29 mouse cellular contexts compared by ENCODE assay signal in the genomic region with DNA sequence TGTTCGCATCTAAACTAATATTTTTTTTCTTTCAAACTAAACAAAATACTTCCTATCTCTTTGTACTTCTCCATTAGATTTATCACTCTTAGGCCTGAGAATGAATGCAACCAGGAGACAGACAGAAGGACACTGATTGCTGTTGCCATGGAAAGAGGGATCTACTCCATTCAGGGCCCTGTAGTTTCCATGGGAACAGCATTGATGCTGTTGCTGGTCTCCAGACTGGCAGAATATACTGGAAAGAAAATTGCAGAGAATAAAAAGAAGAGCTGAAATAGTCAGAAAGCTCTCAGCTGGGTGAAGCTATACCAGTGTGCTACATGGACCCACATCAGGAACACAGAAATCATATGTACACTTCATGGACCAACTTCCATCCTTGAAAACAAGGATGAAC.
A peak's percentile ranks its signal among the peaks of the same experiment; 100 is the strongest.
DNase-seq lines count a peak whose midpoint lies in the region; ATAC-seq lines count a peak whose summit lies in the region.
"Had no signal": no experiment of that assay in that cellular context is flagged by ENCODE, and none has a peak within 500 bp of the region (broad histone marks: within the 10 kb centered on the region; RNA-seq: fewer than 3 reads in every experiment).

No protein-coding gene starts in this region.

- no peaks in the 10 kb centered on the region for H3K4me1 ChIP-seq in forebrain, embryonic 16.5 days (replicated peaks; ENCODE audit: control insufficient read depth, insufficient read depth, low read length)
- peaks cover 8% of the 10 kb centered on the region for H3K4me1 ChIP-seq in forebrain, embryonic 10.5 days
- H3K4me1 ChIP-seq: embryonic facial prominence, embryonic 12.5 days; embryonic facial prominence, embryonic 15.5 days; hindbrain, embryonic 13.5 days; intestine, embryonic 15.5 days had no signal

- no peak for DNase-seq in forebrain, embryonic 10.5 days (ENCODE audit: extremely low spot score, low spot score)
- peak; percentile 5 for DNase-seq in heart, adult 11 months
- no peak for DNase-seq in heart, postnatal 25 days (ENCODE audit: low spot score)
- peak; percentile 48 for DNase-seq in layer of hippocampus, adult 9-11 months
- no peak for DNase-seq in layer of hippocampus, postnatal 10 days (ENCODE audit: low spot score in 2 of 2)
- DNase-seq in right cerebral cortex, postnatal 10 days (ENCODE audit: low spot score in 2 of 2): peak; percentile 34 to 75
- no peak for DNase-seq in right cerebral cortex, postnatal 14 days
- DNase-seq: adrenal gland, postnatal 10 days; adrenal gland, postnatal 36 days; B cell, adult 2 months; cerebellum, adult 11 months; cerebellum, adult 2 months; cerebellum, adult 9-11 months; cerebellum, postnatal 25 days; gastrocnemius, postnatal 10 days; gastrocnemius, postnatal 36 days; heart, postnatal 36 days had no signal

- no peaks in the 10 kb centered on the region for H3K27me3 ChIP-seq in forebrain, embryonic 16.5 days (replicated peaks; ENCODE audit: control insufficient read depth, insufficient read depth, low read length)
- H3K27me3 ChIP-seq in forebrain, embryonic 10.5 days (ENCODE audit: poor library complexity, severe bottlenecking): no peaks in the 10 kb centered on the region
- H3K27me3 ChIP-seq: CH12.LX; embryonic facial prominence, embryonic 12.5 days; embryonic facial prominence, embryonic 15.5 days; hindbrain, embryonic 13.5 days; intestine, embryonic 15.5 days; Patski had no signal

- H3K4me3 ChIP-seq in forebrain, embryonic 16.5 days (replicated peaks; ENCODE audit: low read length): no peak overlapping the region
- no peak overlapping the region for H3K4me3 ChIP-seq in forebrain, embryonic 10.5 days
- H3K4me3 ChIP-seq: embryonic facial prominence, embryonic 12.5 days; embryonic facial prominence, embryonic 15.5 days; hindbrain, embryonic 10.5 days; hindbrain, embryonic 13.5 days; intestine, embryonic 15.5 days had no signal

- intact Hi-C loops in heart, postnatal 25 days (cut with DNase I): no loop called here

- H3K4me2 ChIP-seq in forebrain, embryonic 16.5 days (ENCODE audit: low read length): no peak overlapping the region
- H3K4me2 ChIP-seq: embryonic facial prominence, embryonic 12.5 days; embryonic facial prominence, embryonic 15.5 days; heart, embryonic 11.5 days; hindbrain, embryonic 13.5 days; intestine, embryonic 15.5 days had no signal

- H3K36me3 ChIP-seq in forebrain, embryonic 16.5 days (ENCODE audit: control insufficient read depth, insufficient read depth): no peaks in the 10 kb centered on the region
- H3K36me3 ChIP-seq in forebrain, embryonic 10.5 days (replicated peaks): no peaks in the 10 kb centered on the region
- H3K36me3 ChIP-seq: embryonic facial prominence, embryonic 12.5 days; embryonic facial prominence, embryonic 15.5 days; G1E; hindbrain, embryonic 10.5 days; hindbrain, embryonic 13.5 days; intestine, embryonic 15.5 days had no signal

- H3K27ac ChIP-seq in forebrain, embryonic 16.5 days (ENCODE audit: low read length): no peak overlapping the region
- no peak overlapping the region for H3K27ac ChIP-seq in forebrain, embryonic 10.5 days
- H3K27ac ChIP-seq: embryonic facial prominence, embryonic 12.5 days; embryonic facial prominence, embryonic 15.5 days; hindbrain, embryonic 10.5 days; hindbrain, embryonic 13.5 days; intestine, embryonic 15.5 days had no signal

- no peak overlapping the region for H3K9ac ChIP-seq in forebrain, embryonic 16.5 days (replicated peaks; ENCODE audit: low read depth, low read length)
- H3K9ac ChIP-seq: embryonic facial prominence, embryonic 12.5 days; embryonic facial prominence, embryonic 15.5 days; hindbrain, embryonic 13.5 days; intestine, embryonic 15.5 days had no signal

- peak; percentile 50; the same call in 1 of the 2 replicates for ATAC-seq in forebrain, embryonic 16.5 days
- ATAC-seq: forebrain, embryonic 14.5 days; hindbrain, embryonic 16.5 days; intestine, embryonic 15.5 days; Patski had no signal

- H3K9me3 ChIP-seq in forebrain, embryonic 16.5 days (ENCODE audit: control insufficient read depth, low read length): no peaks in the 10 kb centered on the region
- H3K9me3 ChIP-seq in forebrain, embryonic 10.5 days: no peaks in the 10 kb centered on the region
- H3K9me3 ChIP-seq: embryonic facial prominence, embryonic 12.5 days; embryonic facial prominence, embryonic 15.5 days; hindbrain, embryonic 10.5 days; hindbrain, embryonic 13.5 days; intestine, embryonic 15.5 days had no signal

- 98% methylated on average over 1 of the region's 1 CpGs for WGBS in forebrain, embryonic 16.5 days
- WGBS in forebrain, embryonic 10.5 days: 96% methylated on average over 1 of the region's 1 CpGs

Comparison
In these comparisons a context has a peak if more than half of its experiments do, and no peak if none do; other contexts are left out.
1. DNase-seq: peak in heart, adult 11 months (single experiment), layer of hippocampus, adult 9-11 months (single experiment) and right cerebral cortex, postnatal 10 days (2 of 2); none in forebrain, embryonic 10.5 days (single experiment), heart, postnatal 25 days (single experiment), layer of hippocampus, postnatal 10 days (0 of 2) and right cerebral cortex, postnatal 14 days (single experiment).